Mouse (Mus musculus): ENCODE measurements around the gene Hsd17b12. TPM values are rescaled to one million over a fixed set of nuclear protein-coding genes. Genes with fewer than 3 reads are reported as not detected.
A peak's percentile ranks its signal among the peaks of the same experiment; 100 is the strongest.

The Hsd17b12 gene
- polyA plus RNA-seq, 1 experiment from 2014 or later: 122 TPM

DNA sequence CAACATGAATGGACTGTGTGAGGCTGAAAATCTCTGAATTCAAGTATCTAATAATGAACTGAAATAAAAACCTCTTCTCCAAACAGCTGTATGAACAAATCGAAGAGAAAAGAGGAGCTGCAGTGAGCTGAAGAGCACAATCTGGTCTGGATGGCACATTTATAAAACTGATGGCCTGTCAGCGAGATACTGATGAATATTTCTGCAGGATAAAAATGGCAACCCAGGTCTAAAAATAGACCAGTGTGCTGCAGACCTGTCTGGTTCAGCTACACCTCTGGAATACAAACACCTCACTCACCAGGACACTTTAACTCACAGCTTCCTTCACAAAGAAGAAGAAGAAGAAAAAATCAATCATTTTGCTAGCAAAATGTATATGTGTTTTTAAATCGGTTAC, 29.3 kb downstream of the Hsd17b12 start:
- DNase-seq (ENCODE audit: low spot score) (no peak), ATAC-seq (ENCODE audit: insufficient read depth, low FRiP score, low TSS enrichment) (no peak)
- Histone ChIP-seq H3K4me2 (ENCODE audit: low read depth) (no peak overlapping the region), H3K4me3 (ENCODE audit: low read depth, low read length) (no peak overlapping the region), H3K9ac (ENCODE audit: low read length) (no peak overlapping the region), H3K36me3 (ENCODE audit: control insufficient read depth, insufficient read depth, low read length) (no peaks in the 10 kb centered on the region), H3K4me1 (ENCODE audit: control insufficient read depth, insufficient read depth, low read length) (no peaks in the 10 kb centered on the region; the same call in 1 of the 2 replicates), H3K27me3 (ENCODE audit: control insufficient read depth, insufficient read depth, low read length) (no peaks in the 10 kb centered on the region), H3K27ac (ENCODE audit: low read depth, low read length) (no peak overlapping the region), H3K9me3 (ENCODE audit: control insufficient read depth, low read length) (no peaks in the 10 kb centered on the region)
- whole genome bisulfite sequencing: 81% methylated on average over 3 of the region's 3 CpGs

DNA sequence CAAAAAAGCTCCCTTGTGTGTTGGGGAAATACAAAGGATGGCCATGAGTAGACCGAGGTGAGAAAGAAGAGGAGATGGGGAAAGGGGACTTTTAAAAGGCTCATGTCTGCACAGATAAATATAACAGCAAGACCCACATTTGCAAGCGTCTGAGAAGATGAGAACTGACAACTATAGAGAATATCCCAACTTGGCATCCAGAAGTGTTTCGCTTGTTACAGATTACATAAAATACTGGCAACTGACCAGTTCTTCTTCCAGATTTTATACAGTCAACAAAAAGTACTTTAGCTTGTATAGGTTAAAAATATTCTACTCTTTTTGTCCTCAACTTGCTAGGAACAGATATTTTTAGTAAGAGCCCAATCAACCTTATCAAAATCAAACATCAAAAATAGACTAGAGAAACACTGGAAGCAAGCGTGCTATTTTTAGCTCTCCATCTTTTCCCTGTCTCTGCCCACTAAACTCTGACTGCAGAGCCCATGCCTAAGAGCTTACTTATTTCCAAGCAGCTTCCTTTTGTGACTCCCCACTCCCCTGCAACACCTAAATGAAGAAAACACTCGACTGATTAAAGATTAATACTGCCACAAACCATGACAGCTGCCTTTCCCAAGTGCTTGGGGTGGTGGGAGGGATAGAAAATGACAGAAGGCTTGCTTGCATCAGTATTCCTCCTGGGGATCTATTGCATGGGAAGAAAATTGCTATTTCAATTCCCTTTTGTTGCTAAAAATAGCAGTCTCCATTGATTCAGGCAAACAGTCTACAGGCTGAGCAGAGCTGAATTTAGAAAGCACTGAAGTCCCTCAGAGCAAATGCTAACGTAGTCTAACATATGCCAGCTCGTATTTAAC, 35.4 kb downstream of the Hsd17b12 start:
- H3K4me2 ChIP-seq (ENCODE audit: low read depth): no peak overlapping the region; the same call in 1 of the 2 replicates
- H3K27ac ChIP-seq (ENCODE audit: low read depth, low read length): peak overlapping the region; percentile 65; the same call in 1 of the 2 replicates
- 62% methylated on average over 7 of the region's 7 CpGs for WGBS
- no peak overlapping the region for H3K4me3 ChIP-seq (ENCODE audit: low read depth, low read length)
- peak; percentile 14 for DNase-seq (ENCODE audit: low spot score)
- peak; percentile 45 for ATAC-seq (ENCODE audit: insufficient read depth, low FRiP score, low TSS enrichment)
- no peaks in the 10 kb centered on the region for H3K9me3 ChIP-seq (ENCODE audit: control insufficient read depth, low read length)
- no peaks in the 10 kb centered on the region for H3K36me3 ChIP-seq (ENCODE audit: control insufficient read depth, insufficient read depth, low read length)
- H3K4me1 ChIP-seq (ENCODE audit: control insufficient read depth, insufficient read depth, low read length): peaks cover 5% of the 10 kb centered on the region; the same call in 1 of the 2 replicates
- no peak overlapping the region for H3K9ac ChIP-seq (ENCODE audit: low read length)
- H3K27me3 ChIP-seq (ENCODE audit: control insufficient read depth, insufficient read depth, low read length): no peaks in the 10 kb centered on the region

DNA sequence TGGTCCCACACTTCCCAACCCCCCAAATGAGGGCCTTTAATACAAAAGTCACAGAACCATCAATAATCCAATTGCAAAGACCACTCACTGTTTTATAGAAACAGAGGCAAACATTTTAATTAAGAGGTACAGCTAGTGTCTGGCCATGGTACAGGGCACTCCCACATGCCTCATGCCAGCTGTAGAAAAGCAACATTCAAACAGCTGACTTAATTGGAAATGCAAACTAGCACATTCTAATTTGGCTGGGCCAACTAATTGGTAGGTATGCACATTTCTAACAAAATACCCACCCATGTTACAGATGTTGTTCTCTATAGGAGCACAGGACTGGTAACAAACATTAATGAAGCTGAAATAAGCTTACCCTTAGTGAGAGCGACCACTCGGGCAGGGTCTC, 54.0 kb downstream of the Hsd17b12 start:
- WGBS: 98% methylated on average over 2 of the region's 2 CpGs
- Histone ChIP-seq H3K9ac (ENCODE audit: low read length) (no peak overlapping the region), H3K36me3 (ENCODE audit: control insufficient read depth, insufficient read depth, low read length) (no peaks in the 10 kb centered on the region), H3K4me1 (ENCODE audit: control insufficient read depth, insufficient read depth, low read length) (no peaks in the 10 kb centered on the region), H3K4me2 (ENCODE audit: low read depth) (no peak overlapping the region), H3K27ac (ENCODE audit: low read depth, low read length) (no peak overlapping the region), H3K27me3 (ENCODE audit: control insufficient read depth, insufficient read depth, low read length) (no peaks in the 10 kb centered on the region), H3K4me3 (ENCODE audit: low read depth, low read length) (no peak overlapping the region), H3K9me3 (ENCODE audit: control insufficient read depth, low read length) (no peaks in the 10 kb centered on the region)
- ATAC-seq (ENCODE audit: insufficient read depth, low FRiP score, low TSS enrichment): no peak
- DNase-seq (ENCODE audit: low spot score): no peak

DNA sequence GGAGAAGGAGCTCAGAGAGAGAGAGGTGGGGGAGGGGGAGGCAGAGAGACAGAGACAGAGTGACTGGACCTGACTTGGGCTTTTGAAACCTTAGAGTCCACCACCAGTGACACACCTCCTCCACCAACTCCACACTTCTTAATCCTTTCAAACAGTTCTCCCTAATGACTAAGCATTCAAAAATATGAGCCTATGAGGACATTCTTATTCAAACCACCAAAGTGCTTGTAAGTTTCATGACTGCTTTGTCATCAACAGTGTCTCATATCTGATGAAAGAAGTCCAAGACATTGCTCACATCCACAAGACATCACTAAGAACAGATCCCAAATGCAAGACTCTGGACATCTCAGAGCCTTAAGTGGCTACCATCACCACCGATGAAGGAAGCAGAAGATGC, 67.9 kb downstream of the Hsd17b12 start:
- H3K27ac ChIP-seq (ENCODE audit: low read depth, low read length): no peak overlapping the region
- no peaks in the 10 kb centered on the region for H3K36me3 ChIP-seq (ENCODE audit: control insufficient read depth, insufficient read depth, low read length)
- ATAC-seq (ENCODE audit: insufficient read depth, low FRiP score, low TSS enrichment) (no peak), DNase-seq (ENCODE audit: low spot score) (no peak)
- no peaks in the 10 kb centered on the region for H3K4me1 ChIP-seq (ENCODE audit: control insufficient read depth, insufficient read depth, low read length)
- H3K4me2 ChIP-seq (ENCODE audit: low read depth): no peak overlapping the region
- no peak overlapping the region for H3K9ac ChIP-seq (ENCODE audit: low read length)
- no peaks in the 10 kb centered on the region for H3K9me3 ChIP-seq (ENCODE audit: control insufficient read depth, low read length)
- H3K27me3 ChIP-seq (ENCODE audit: control insufficient read depth, insufficient read depth, low read length): no peaks in the 10 kb centered on the region
- H3K4me3 ChIP-seq (ENCODE audit: low read depth, low read length): no peak overlapping the region
- WGBS: 93% methylated on average over 1 of the region's 1 CpGs

DNA sequence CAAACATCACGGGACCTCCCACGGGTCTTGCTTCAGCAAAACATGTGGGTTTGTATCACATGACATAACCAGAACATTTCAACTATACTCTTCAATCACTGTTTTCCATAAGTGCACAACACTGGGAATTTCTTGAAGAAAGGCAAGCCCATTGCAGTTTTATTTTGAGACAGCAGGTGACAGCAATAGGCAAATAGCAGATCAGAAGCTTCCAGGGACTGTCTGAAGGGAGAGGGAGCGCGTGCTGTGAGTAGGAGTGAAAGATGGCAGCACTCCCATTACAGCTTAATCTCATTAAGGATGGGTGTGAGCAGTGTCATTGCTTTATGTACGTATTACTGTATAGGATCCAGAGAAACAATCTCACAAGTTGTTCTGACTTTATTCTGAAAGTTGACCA, 88.3 kb downstream of the Hsd17b12 start:
- Histone ChIP-seq H3K4me2 (ENCODE audit: low read depth) (no peak overlapping the region), H3K27me3 (ENCODE audit: control insufficient read depth, insufficient read depth, low read length) (no peaks in the 10 kb centered on the region), H3K9ac (ENCODE audit: low read length) (no peak overlapping the region), H3K9me3 (ENCODE audit: control insufficient read depth, low read length) (no peaks in the 10 kb centered on the region), H3K4me1 (ENCODE audit: control insufficient read depth, insufficient read depth, low read length) (no peaks in the 10 kb centered on the region), H3K27ac (ENCODE audit: low read depth, low read length) (no peak overlapping the region), H3K4me3 (ENCODE audit: low read depth, low read length) (no peak overlapping the region), H3K36me3 (ENCODE audit: control insufficient read depth, insufficient read depth, low read length) (no peaks in the 10 kb centered on the region)
- ATAC-seq (ENCODE audit: insufficient read depth, low FRiP score, low TSS enrichment) (no peak), DNase-seq (ENCODE audit: low spot score) (no peak)
- WGBS: 92% methylated on average over 5 of the region's 5 CpGs

DNA sequence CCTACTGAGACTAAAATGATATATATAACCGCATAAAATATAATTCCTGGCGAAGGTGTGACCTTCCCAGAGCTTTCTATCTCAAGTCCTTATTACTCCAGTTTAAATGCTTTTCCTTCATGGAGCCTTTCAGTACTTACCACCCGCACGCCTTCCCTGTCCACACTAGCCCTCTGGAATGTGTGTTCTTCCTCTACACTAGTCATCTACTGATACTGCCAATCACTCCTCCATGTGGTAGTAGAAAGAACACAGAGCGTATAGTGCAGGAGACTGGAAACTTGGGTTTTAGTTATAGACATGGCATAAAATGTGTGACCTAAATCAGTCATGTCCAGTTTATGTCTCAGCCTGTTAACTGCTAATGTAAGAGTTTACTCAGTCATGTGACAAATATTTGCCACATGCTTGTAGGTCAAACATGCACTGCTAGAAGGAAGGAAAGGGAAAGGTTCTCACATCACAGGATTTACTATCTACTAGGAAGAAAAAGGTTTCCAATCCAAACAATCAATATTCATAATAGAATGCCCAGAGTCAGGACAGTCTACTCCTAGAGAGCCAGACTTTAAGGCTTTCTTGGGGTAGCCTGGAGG, 91.1 kb downstream of the Hsd17b12 start:
- no peak for ATAC-seq (ENCODE audit: insufficient read depth, low FRiP score, low TSS enrichment)
- Histone ChIP-seq H3K9ac (ENCODE audit: low read length) (no peak overlapping the region), H3K27ac (ENCODE audit: low read depth, low read length) (no peak overlapping the region), H3K4me1 (ENCODE audit: control insufficient read depth, insufficient read depth, low read length) (no peaks in the 10 kb centered on the region), H3K27me3 (ENCODE audit: control insufficient read depth, insufficient read depth, low read length) (no peaks in the 10 kb centered on the region), H3K4me3 (ENCODE audit: low read depth, low read length) (no peak overlapping the region), H3K4me2 (ENCODE audit: low read depth) (no peak overlapping the region), H3K9me3 (ENCODE audit: control insufficient read depth, low read length) (no peaks in the 10 kb centered on the region), H3K36me3 (ENCODE audit: control insufficient read depth, insufficient read depth, low read length) (no peaks in the 10 kb centered on the region)
- WGBS: 95% methylated on average over 5 of the region's 5 CpGs
- DNase-seq (ENCODE audit: low spot score): no peak

DNA sequence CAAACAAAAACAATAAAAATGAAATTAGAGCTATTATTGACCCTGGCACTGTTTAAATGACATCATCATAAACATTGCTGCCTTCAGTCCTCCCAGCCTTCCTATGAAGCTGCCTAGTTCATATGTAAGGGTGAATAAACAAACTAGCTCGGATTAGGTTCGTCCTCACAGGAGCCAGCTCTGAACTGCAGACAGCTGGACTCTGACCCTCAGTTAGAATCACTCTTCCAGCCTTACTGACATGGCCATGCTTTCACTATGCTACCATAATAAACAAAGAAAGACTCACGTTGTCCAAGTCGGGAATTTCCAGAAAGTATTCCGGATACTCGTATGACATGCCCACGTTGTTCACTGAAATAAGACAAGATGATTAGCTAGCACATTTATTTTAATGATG, 91.6 kb downstream of the Hsd17b12 start:
- Histone ChIP-seq H3K4me2 (ENCODE audit: low read depth) (no peak overlapping the region), H3K4me3 (ENCODE audit: low read depth, low read length) (no peak overlapping the region), H3K36me3 (ENCODE audit: control insufficient read depth, insufficient read depth, low read length) (no peaks in the 10 kb centered on the region), H3K27ac (ENCODE audit: low read depth, low read length) (no peak overlapping the region), H3K27me3 (ENCODE audit: control insufficient read depth, insufficient read depth, low read length) (no peaks in the 10 kb centered on the region), H3K4me1 (ENCODE audit: control insufficient read depth, insufficient read depth, low read length) (no peaks in the 10 kb centered on the region), H3K9me3 (ENCODE audit: control insufficient read depth, low read length) (no peaks in the 10 kb centered on the region), H3K9ac (ENCODE audit: low read length) (no peak overlapping the region)
- DNase-seq (ENCODE audit: low spot score): no peak
- WGBS: 91% methylated on average over 7 of the region's 7 CpGs
- no peak for ATAC-seq (ENCODE audit: insufficient read depth, low FRiP score, low TSS enrichment)

DNA sequence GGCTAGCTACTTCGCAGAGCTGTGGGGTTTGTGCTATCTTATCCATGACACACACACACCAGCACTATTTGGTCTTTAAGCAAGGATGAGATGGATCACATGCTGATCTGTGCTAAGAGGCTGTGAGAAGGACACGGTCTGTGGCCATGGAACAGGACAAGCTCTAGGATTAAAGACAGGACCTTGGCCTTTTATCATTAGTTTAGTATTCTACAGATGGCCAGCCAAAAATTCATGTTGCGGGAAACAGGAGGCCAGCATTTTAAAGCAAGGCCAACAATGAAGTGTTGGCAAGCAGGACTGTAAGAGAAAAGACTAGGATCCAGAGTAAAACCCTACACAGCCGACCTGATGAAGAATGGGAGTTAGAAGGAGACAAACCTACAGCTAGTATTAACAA, 95.0 kb downstream of the Hsd17b12 start:
- WGBS: 90% methylated on average over 4 of the region's 4 CpGs
- Histone ChIP-seq H3K27me3 (ENCODE audit: control insufficient read depth, insufficient read depth, low read length) (no peaks in the 10 kb centered on the region), H3K27ac (ENCODE audit: low read depth, low read length) (no peak overlapping the region), H3K9ac (ENCODE audit: low read length) (no peak overlapping the region), H3K36me3 (ENCODE audit: control insufficient read depth, insufficient read depth, low read length) (no peaks in the 10 kb centered on the region), H3K4me2 (ENCODE audit: low read depth) (no peak overlapping the region), H3K4me3 (ENCODE audit: low read depth, low read length) (no peak overlapping the region), H3K4me1 (ENCODE audit: control insufficient read depth, insufficient read depth, low read length) (no peaks in the 10 kb centered on the region), H3K9me3 (ENCODE audit: control insufficient read depth, low read length) (no peaks in the 10 kb centered on the region)
- ATAC-seq (ENCODE audit: insufficient read depth, low FRiP score, low TSS enrichment): no peak
- no peak for DNase-seq (ENCODE audit: low spot score)

DNA sequence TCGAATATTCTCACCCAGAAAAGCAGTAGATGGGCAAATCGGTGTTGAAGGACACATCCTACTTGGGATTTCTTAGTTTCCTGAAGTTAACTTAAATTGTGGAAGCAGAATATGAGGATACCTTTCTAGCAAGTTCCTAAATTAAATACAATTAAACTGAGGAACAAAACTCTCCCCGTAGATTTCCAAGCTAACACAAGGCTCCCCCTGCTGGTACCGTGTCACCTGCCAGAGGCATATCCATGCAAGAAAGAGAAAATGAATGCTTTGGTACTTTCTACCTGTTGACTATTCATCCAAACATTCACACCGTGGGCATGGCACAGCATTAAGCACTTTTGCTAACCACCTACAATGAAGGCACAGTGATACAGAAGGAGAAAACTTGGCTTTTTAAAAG, 98.3 kb downstream of the Hsd17b12 start:
- WGBS: 84% methylated on average over 5 of the region's 5 CpGs
- no peak for DNase-seq (ENCODE audit: low spot score)

More for the DNA sequence above, 98.3 kb downstream of the Hsd17b12 start:
- no peak overlapping the region for H3K4me3 ChIP-seq (ENCODE audit: low read depth, low read length)
- H3K9me3 ChIP-seq (ENCODE audit: control insufficient read depth, low read length): no peaks in the 10 kb centered on the region
- H3K27ac ChIP-seq (ENCODE audit: low read depth, low read length): no peak overlapping the region
- no peaks in the 10 kb centered on the region for H3K27me3 ChIP-seq (ENCODE audit: control insufficient read depth, insufficient read depth, low read length)
- H3K4me1 ChIP-seq (ENCODE audit: control insufficient read depth, insufficient read depth, low read length): no peaks in the 10 kb centered on the region
- H3K4me2 ChIP-seq (ENCODE audit: low read depth): no peak overlapping the region
- no peak for ATAC-seq (ENCODE audit: insufficient read depth, low FRiP score, low TSS enrichment)
- H3K9ac ChIP-seq (ENCODE audit: low read length): no peak overlapping the region
- H3K36me3 ChIP-seq (ENCODE audit: control insufficient read depth, insufficient read depth, low read length): no peaks in the 10 kb centered on the region

All from neural tube, embryonic 11.5 days (tissue).